Mouse (Mus musculus) lung, adult 2 months (tissue): ENCODE results near the gene Ccnq. TPM values are rescaled to one million over a fixed set of nuclear protein-coding genes. Genes with fewer than 3 reads are reported as not detected.

Source experiments
- DNase-seq: peaks from one replicate; pipeline ENCODE4 v3.0.0; 2022
- H3K4me1 ChIP-seq: fragments of 200-500 bp; 2 replicates; pipeline ENCODE4 v1.6.1; 2011; ENCODE audit warnings: low read length; ENCODE audit not compliant: control insufficient read depth, insufficient read depth
- H3K4me3 ChIP-seq: fragments of 200-500 bp; replicated peaks from 2 replicates; pipeline ENCODE3; 2011; ENCODE audit warnings: low read depth, mild to moderate bottlenecking, control low read depth, low read length; ENCODE audit errors: extremely low read depth
- CTCF ChIP-seq: fragments of 200-500 bp; IDR thresholded peaks from 2 replicates; pipeline ENCODE4 v1.5.1; 2011; ENCODE audit warnings: mild to moderate bottlenecking, low read length, control low read depth; ENCODE audit not compliant: insufficient read depth
- POLR2A ChIP-seq: fragments of 200-500 bp; IDR thresholded peaks from 2 replicates; pipeline ENCODE4 v1.6.1; 2011; ENCODE audit warnings: low read depth, mild to moderate bottlenecking, control low read depth, low read length, borderline replicate concordance; ENCODE audit errors: extremely low read depth
- WGBS: fragments of 180-500 bp; shearing (Covaris S2); methylation state at CpG from one replicate; pipeline ENCODE4 v1.1.7; 2018; 5-methylcytosine and 5-hydroxymethylcytosine counted together
- polyA plus RNA-seq: library from polyadenylated mRNA; depleted of rRNA; stranded (reverse); fragments of >200 nt; gene quantifications from 2 replicates; pipeline ENCODE4 v1.2.3, GENCODE M21; 2012

Ccnq gene
- polyA plus RNA-seq, 1 experiment: 48.2 TPM

DNA sequence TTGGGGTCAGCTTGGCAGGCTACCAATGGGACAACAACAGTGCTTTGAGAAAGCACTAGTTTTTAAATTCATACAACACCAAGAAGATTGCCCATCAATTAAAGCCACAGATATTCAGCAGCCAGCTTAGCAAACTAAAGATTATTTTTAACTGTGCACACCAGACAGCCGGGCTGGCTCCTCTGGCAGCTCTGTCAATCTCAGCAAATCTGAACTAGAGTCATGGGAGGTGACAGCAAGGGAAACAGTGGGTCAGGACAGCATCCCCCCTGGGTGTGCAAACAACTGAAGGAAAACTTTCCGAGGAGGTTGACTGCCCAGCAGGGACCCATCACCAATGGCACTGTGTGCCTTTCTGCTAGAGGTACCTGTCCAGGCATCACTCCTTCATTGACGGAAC, 9.1 kb downstream of the Ccnq start:
- 70% methylated on average over 3 of the region's 3 CpGs for WGBS
- no peak for DNase-seq
- TF ChIP-seq CTCF (no peak), POLR2A (no peak)
- H3K4me1 ChIP-seq: no peaks in the 10 kb centered on the region
- no peak overlapping the region for H3K4me3 ChIP-seq

DNA sequence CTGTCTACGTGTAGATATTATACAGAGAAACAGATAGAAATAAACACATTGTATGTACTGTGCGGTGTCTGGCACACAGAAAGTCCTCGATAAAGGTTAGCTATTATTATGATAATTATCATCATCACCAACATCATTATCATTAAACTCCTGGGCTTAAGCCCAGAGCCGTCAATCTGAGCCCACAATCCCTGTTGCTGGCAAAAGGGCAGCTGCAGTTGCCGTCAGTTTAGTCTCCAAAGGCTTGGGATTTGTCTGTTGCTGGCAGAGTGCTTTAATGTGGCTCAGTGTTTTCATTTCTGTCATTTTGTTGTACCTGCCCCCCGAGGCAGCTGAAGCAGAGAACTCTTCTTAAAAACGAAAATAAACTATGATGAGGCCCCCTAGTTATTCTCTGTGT, 9.6 kb downstream of the Ccnq start:
- DNase-seq: no peak
- TF ChIP-seq POLR2A (no peak), CTCF (no peak)
- H3K4me3 ChIP-seq: no peak overlapping the region
- 56% methylated on average over 7 of the region's 7 CpGs for WGBS
- no peaks in the 10 kb centered on the region for H3K4me1 ChIP-seq

- DNase-seq: no peak
- TF ChIP-seq CTCF (no peak), POLR2A (no peak)
- no peaks in the 10 kb centered on the region for H3K4me1 ChIP-seq
- no peak overlapping the region for H3K4me3 ChIP-seq
These were observed 12.2 kb downstream of the Ccnq start for GRCm38 (mm10) chr11:78739361-78739760.

- 75% methylated on average over 3 of the region's 3 CpGs for WGBS
- Histone ChIP-seq H3K4me3 (no peak overlapping the region), H3K4me1 (no peaks in the 10 kb centered on the region)
- no peak for TF ChIP-seq CTCF
- no peak for TF ChIP-seq POLR2A
- no peak for DNase-seq
These were observed 14.6 kb downstream of the Ccnq start for GRCm38 (mm10) chr11:78736877-78737408.

DNA sequence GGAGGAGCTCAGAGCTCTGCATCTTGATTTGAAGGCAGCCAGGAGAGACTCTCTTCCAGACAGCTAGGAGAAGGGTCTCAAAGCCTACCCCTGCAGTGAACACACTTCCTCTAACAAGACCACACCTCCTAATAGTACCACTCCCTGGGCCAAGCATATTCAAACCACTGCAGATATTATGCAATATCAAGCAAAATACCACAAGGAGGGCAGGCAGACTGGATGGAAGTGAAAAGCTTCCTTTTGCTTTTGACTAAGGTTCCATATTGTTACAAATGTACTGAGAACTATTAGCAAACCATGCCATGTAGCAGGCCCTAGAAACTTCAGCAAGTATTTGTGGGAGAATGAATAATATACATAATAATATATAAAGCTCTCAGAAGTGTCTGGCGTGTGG, 16.4 kb downstream of the Ccnq start:
- Histone ChIP-seq H3K4me3 (no peak overlapping the region), H3K4me1 (no peaks in the 10 kb centered on the region)
- TF ChIP-seq CTCF (no peak), POLR2A (no peak)
- 89% methylated on average over 1 of the region's 1 CpGs for WGBS
- no peak for DNase-seq

- 63% methylated on average over 6 of the region's 6 CpGs for WGBS
- TF ChIP-seq POLR2A: no peak
- no peak for TF ChIP-seq CTCF
- DNase-seq: no peak
- H3K4me3 ChIP-seq: no peak overlapping the region
- H3K4me1 ChIP-seq: no peaks in the 10 kb centered on the region
These were observed 18.9 kb downstream of the Ccnq start for GRCm38 (mm10) chr11:78732619-78733018.

GRCm38 (mm10) chr11:78730902-78731301, 20.6 kb downstream of the Ccnq start:
- no peak overlapping the region for H3K4me3 ChIP-seq
- H3K4me1 ChIP-seq: no peaks in the 10 kb centered on the region
- TF ChIP-seq POLR2A (no peak), CTCF (no peak)
- no peak for DNase-seq
- WGBS: 21% methylated on average over 2 of the region's 2 CpGs

DNA sequence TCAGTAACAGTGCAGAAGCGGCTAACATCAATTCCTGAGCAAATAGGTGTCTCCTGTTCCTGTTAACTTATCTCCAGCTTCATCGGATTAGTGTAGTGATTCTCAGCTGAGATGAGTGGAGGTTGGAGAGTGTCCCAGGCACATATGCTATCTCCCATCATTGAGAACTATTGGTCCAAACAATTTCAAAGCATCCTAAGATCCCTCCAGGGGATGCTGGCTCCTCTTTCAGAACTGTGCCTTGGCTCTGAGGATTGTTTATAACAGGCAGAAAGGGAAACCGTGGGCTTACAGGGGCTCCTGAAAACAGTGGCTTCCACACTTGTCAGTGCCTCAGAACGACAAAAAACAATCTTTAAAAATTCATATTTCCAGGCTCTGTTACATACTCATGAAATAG, 23.5 kb downstream of the Ccnq start:
- no peak overlapping the region for H3K4me3 ChIP-seq
- 51% methylated on average over 4 of the region's 4 CpGs for WGBS
- DNase-seq: no peak
- H3K4me1 ChIP-seq: no peaks in the 10 kb centered on the region
- TF ChIP-seq CTCF: no peak
- no peak for TF ChIP-seq POLR2A

- no peak for TF ChIP-seq CTCF
- TF ChIP-seq POLR2A: no peak
- Histone ChIP-seq H3K4me1 (no peaks in the 10 kb centered on the region), H3K4me3 (no peak overlapping the region)
- no peak for DNase-seq
- WGBS: 83% methylated on average over 3 of the region's 3 CpGs
These were observed 25.2 kb downstream of the Ccnq start for GRCm38 (mm10) chr11:78726366-78726765.

- no peaks in the 10 kb centered on the region for H3K4me1 ChIP-seq
- TF ChIP-seq CTCF (no peak), POLR2A (no peak)
- H3K4me3 ChIP-seq: no peak overlapping the region
- peak; percentile 18 for DNase-seq
- WGBS: 57% methylated on average over 1 of the region's 1 CpGs
These were observed 26.7 kb downstream of the Ccnq start for GRCm38 (mm10) chr11:78724792-78725191.
